Mouse (Mus musculus) MEL (cell line): Measurements from ENCODE around the gene Comt. TPM values are rescaled to one million over a fixed set of nuclear protein-coding genes. Genes with fewer than 3 reads are reported as not detected.

ENCODE experiments used
- DNase-seq: peaks from one replicate; pipeline ENCODE4 v3.0.0; 2011; ENCODE audit warnings: low read depth, low spot score
- H3K27ac ChIP-seq: 2 replicates; pipeline ENCODE4 v1.5.1; 2012; ENCODE audit warnings: low read depth, mild to moderate bottlenecking, control low read depth, low read length, moderate library complexity; ENCODE audit not compliant: control insufficient read depth
- H3K27me3 ChIP-seq, 2 experiments: fragments of 150-350 bp in 1 of 2; sonication (generic) in 1 of 2; 2 replicates each; pipeline ENCODE4 v1.6.1; 2012; ENCODE audit warnings: low read length in 2 of 2, mild to moderate bottlenecking in 2 of 2, improper control_type of control experiment in 1 of 2, moderate library complexity in 1 of 2; ENCODE audit not compliant: insufficient read depth in 2 of 2, control insufficient read depth in 1 of 2
- H3K36me3 ChIP-seq, 2 experiments: 2 replicates each; pipeline ENCODE4 v1.6.1; 2012 to 2014; ENCODE audit warnings: low read length in 2 of 2, improper control_type of control experiment in 1 of 2, inconsistent platforms in 1 of 2, mild to moderate bottlenecking in 1 of 2; ENCODE audit not compliant: insufficient read depth in 2 of 2, control insufficient read depth in 1 of 2
- H3K4me1 ChIP-seq, 2 experiments: fragments of 150-350 bp in 1 of 2; sonication (generic) in 1 of 2; 2 replicates each; pipeline ENCODE4 v1.6.1; 2012; ENCODE audit warnings: low read length in 2 of 2, improper control_type of control experiment in 1 of 2, mild to moderate bottlenecking in 1 of 2; ENCODE audit not compliant: insufficient read depth in 2 of 2, control insufficient read depth in 1 of 2
- H3K4me3 ChIP-seq, 2 experiments: fragments of 150-350 bp in 1 of 2; sonication (generic) in 1 of 2; 2 replicates each; pipeline ENCODE4 v1.5.1; 2012; ENCODE audit warnings: low read depth in 2 of 2, low read length in 2 of 2, mild to moderate bottlenecking in 2 of 2, moderate library complexity in 2 of 2, control low read depth in 1 of 2, improper control_type of control experiment in 1 of 2; ENCODE audit not compliant: control insufficient read depth in 1 of 2, insufficient read depth in 1 of 2
- H3K79me2 ChIP-seq: 2 replicates; pipeline ENCODE4 v1.6.1; 2012; ENCODE audit warnings: mild to moderate bottlenecking, low read length, moderate library complexity; ENCODE audit not compliant: control insufficient read depth, poor library complexity, insufficient read depth
- H3K9ac ChIP-seq: 2 replicates; pipeline ENCODE4 v1.6.1; 2012; ENCODE audit warnings: low read depth, mild to moderate bottlenecking, control low read depth, low read length, moderate library complexity; ENCODE audit not compliant: control insufficient read depth, poor library complexity, severe bottlenecking
- H3K9me3 ChIP-seq: fragments of 150-350 bp; sonication (generic); replicated peaks from 2 replicates; pipeline ENCODE4 v1.6.1; 2012; ENCODE audit warnings: mild to moderate bottlenecking, low read length, improper control_type of control experiment, moderate library complexity; ENCODE audit not compliant: insufficient read depth
- BHLHE40 ChIP-seq: IDR thresholded peaks from 2 replicates; pipeline ENCODE4 v1.6.1; 2012; ENCODE audit warnings: low read depth, mild to moderate bottlenecking, inconsistent platforms, low read length, improper control_type of control experiment, borderline replicate concordance
- CHD1 ChIP-seq: IDR thresholded peaks from 2 replicates; pipeline ENCODE4 v1.6.1; 2012; ENCODE audit warnings: low read depth, mild to moderate bottlenecking, inconsistent platforms, low read length, improper control_type of control experiment
- E2F4 ChIP-seq: IDR thresholded peaks from 2 replicates; pipeline ENCODE4 v1.6.1; 2011; ENCODE audit warnings: low read depth, low read length, improper control_type of control experiment, borderline replicate concordance
- ELF1 ChIP-seq: IDR thresholded peaks from 2 replicates; pipeline ENCODE4 v1.6.1; 2014; ENCODE audit warnings: low read depth, mild to moderate bottlenecking, inconsistent platforms, low read length, improper control_type of control experiment, moderate library complexity
- EP300 ChIP-seq, 2 experiments: IDR thresholded peaks; 2 replicates each; pipeline ENCODE4 v1.6.1; 2011; ENCODE audit warnings: improper control_type of control experiment in 2 of 2, low read length in 2 of 2, low read depth in 1 of 2, mild to moderate bottlenecking in 1 of 2
- JUND ChIP-seq: IDR thresholded peaks from 2 replicates; pipeline ENCODE4 v1.6.1; 2011; ENCODE audit warnings: low read depth, mild to moderate bottlenecking, improper control_type of control experiment, low read length
- KAT2A ChIP-seq: conservative IDR thresholded peaks from 2 replicates; pipeline ENCODE4 v1.6.1; 2012; ENCODE audit warnings: low read depth, low read length, improper control_type of control experiment, inconsistent platforms
- MEF2A ChIP-seq: IDR thresholded peaks from 2 replicates; pipeline ENCODE4 v1.6.1; 2014; ENCODE audit warnings: low read depth, mild to moderate bottlenecking, inconsistent platforms, low read length, improper control_type of control experiment; ENCODE audit not compliant: poor library complexity, insufficient replicate concordance, severe bottlenecking; ENCODE audit errors: extremely low read depth
- MYC ChIP-seq: IDR thresholded peaks from 2 replicates; pipeline ENCODE4 v1.6.1; 2011; ENCODE audit warnings: low read depth, mild to moderate bottlenecking, low read length, improper control_type of control experiment, moderate library complexity
- NELFE ChIP-seq: IDR thresholded peaks from 2 replicates; pipeline ENCODE4 v1.6.1; 2011; ENCODE audit warnings: low read depth, low read length, improper control_type of control experiment
- NRF1 ChIP-seq: IDR thresholded peaks from 2 replicates; pipeline ENCODE4 v1.6.1; 2014; ENCODE audit warnings: low read depth, mild to moderate bottlenecking, inconsistent platforms, low read length, improper control_type of control experiment, moderate library complexity; ENCODE audit not compliant: poor library complexity, insufficient read depth, severe bottlenecking
- POLR2A ChIP-seq, 2 experiments: IDR thresholded peaks; 2 replicates each; pipeline ENCODE4 v1.6.1; 2011 to 2012; ENCODE audit warnings: low read length in 2 of 2, mild to moderate bottlenecking in 2 of 2, control low read depth in 1 of 2, improper control_type of control experiment in 1 of 2, low read depth in 1 of 2, moderate library complexity in 1 of 2; ENCODE audit not compliant: control insufficient read depth in 1 of 2, insufficient read depth in 1 of 2, poor library complexity in 1 of 2
- POLR2AphosphoS2 ChIP-seq: IDR thresholded peaks from 2 replicates; pipeline ENCODE4 v1.6.1; 2011; ENCODE audit warnings: low read length, improper control_type of control experiment
- POLR2AphosphoS5 ChIP-seq: IDR thresholded peaks from 2 replicates; pipeline ENCODE4 v1.6.1; 2012; ENCODE audit warnings: low read depth, borderline replicate concordance, mild to moderate bottlenecking, inconsistent platforms, low read length, moderate library complexity, mixed read lengths
- RAD21 ChIP-seq: IDR thresholded peaks from 2 replicates; pipeline ENCODE4 v1.6.1; 2011; ENCODE audit warnings: mild to moderate bottlenecking, low read depth, low read length, improper control_type of control experiment
- SIN3A ChIP-seq: IDR thresholded peaks from 2 replicates; pipeline ENCODE4 v1.6.1; 2012; ENCODE audit warnings: low read length, improper control_type of control experiment, inconsistent platforms
- SMC3 ChIP-seq: IDR thresholded peaks from 2 replicates; pipeline ENCODE4 v1.6.1; 2011; ENCODE audit warnings: low read depth, low read length, improper control_type of control experiment
- TAL1 ChIP-seq: IDR thresholded peaks from 2 replicates; pipeline ENCODE4 v1.6.1; 2012; ENCODE audit warnings: mild to moderate bottlenecking, inconsistent platforms, low read length, moderate library complexity, mixed read lengths
- TBP ChIP-seq: IDR thresholded peaks from 2 replicates; pipeline ENCODE4 v1.8.0; 2011; ENCODE audit warnings: low read depth, low read length, improper control_type of control experiment
- TCF12 ChIP-seq: IDR thresholded peaks from 2 replicates; pipeline ENCODE4 v1.6.1; 2014; ENCODE audit warnings: low read depth, mild to moderate bottlenecking, inconsistent platforms, low read length, improper control_type of control experiment, moderate library complexity
- UBTF ChIP-seq: IDR thresholded peaks from 2 replicates; pipeline ENCODE4 v1.6.1; 2012; ENCODE audit warnings: low read depth, mild to moderate bottlenecking, inconsistent platforms, low read length, improper control_type of control experiment, moderate library complexity, borderline replicate concordance; ENCODE audit not compliant: insufficient read depth
- USF1 ChIP-seq: IDR thresholded peaks from 2 replicates; pipeline ENCODE4 v1.6.1; 2014; ENCODE audit warnings: low read depth, mild to moderate bottlenecking, inconsistent platforms, low read length, improper control_type of control experiment, moderate library complexity
- ZC3H11A ChIP-seq: IDR thresholded peaks from 2 replicates; pipeline ENCODE4 v1.6.1; 2012; ENCODE audit warnings: low read depth, mild to moderate bottlenecking, inconsistent platforms, low read length, improper control_type of control experiment
- ZMIZ1 ChIP-seq: IDR thresholded peaks from 2 replicates; pipeline ENCODE4 v1.6.1; 2012; ENCODE audit warnings: low read depth, mild to moderate bottlenecking, inconsistent platforms, low read length, improper control_type of control experiment, moderate library complexity
- ZNF384 ChIP-seq: IDR thresholded peaks from 2 replicates; pipeline ENCODE4 v1.6.1; 2012; ENCODE audit warnings: low read depth, mild to moderate bottlenecking, inconsistent platforms, low read length, improper control_type of control experiment
- polyA plus RNA-seq, 2 experiments: library from polyadenylated mRNA; stranded (reverse) in 1 of 2; unstranded in 1 of 2; fragments of >175 nt in 1 of 2; fragments of >200 nt in 1 of 2; gene quantifications; 2 replicates each; pipeline versions ENCODE4 v1.2.1 to v1.2.4; 2012; ENCODE audit warnings: low replicate concordance in 2 of 2, low read depth in 1 of 2; ENCODE audit not compliant: insufficient read length in 2 of 2, insufficient read depth in 1 of 2, missing spikeins in 1 of 2
- total RNA-seq: library from RNA; depleted of rRNA; stranded (reverse); fragments of 300-350 nt; gene quantifications from 2 replicates; pipeline ENCODE4 v1.2.3, GENCODE M21; 2012

Gene Comt
- total and polyA plus RNA-seq, 3 experiments: 62.5 to 71.8 TPM; not detected in 1

DNA sequence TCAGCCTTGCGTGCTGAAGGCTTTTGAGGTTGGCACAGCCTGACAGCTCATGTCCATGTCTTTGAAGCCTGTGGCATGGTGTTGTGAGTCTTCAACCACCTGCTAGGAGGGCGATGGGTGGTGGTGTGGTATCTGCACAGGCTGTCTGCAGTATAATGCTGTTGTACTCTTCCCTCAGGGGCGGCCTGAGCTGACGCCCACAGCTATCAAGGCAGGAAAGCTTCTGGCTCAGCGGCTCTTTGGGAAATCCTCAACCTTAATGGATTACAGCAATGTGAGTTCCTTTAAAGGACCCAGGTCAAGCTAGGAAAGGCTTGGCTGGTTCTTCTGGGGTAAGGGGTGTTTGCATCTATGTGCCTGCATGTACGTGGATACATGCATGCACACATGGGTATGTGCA is 45.3 kb upstream of the Comt start:
- DNase-seq: no peak
- Histone ChIP-seq H3K4me1 (no peaks in the 10 kb centered on the region), H3K79me2 (no peaks in the 10 kb centered on the region), H3K4me3 (no peak overlapping the region), H3K9ac (no peak overlapping the region), H3K27ac (no peak overlapping the region), H3K9me3 (no peaks in the 10 kb centered on the region), H3K27me3 (no peaks in the 10 kb centered on the region), H3K36me3 (peaks cover 0 to 2% of the 10 kb centered on the region in 2 experiments; a peak in 1 of 4 replicates)
- TF ChIP-seq RAD21: no peak
- no peak for TF ChIP-seq NRF1
- TF ChIP-seq ZNF384: no peak
- no peak for TF ChIP-seq JUND
- no peak for TF ChIP-seq USF1
- TF ChIP-seq POLR2AphosphoS5: no peak
- TF ChIP-seq UBTF: no peak
- TF ChIP-seq POLR2AphosphoS2: no peak
- TF ChIP-seq SMC3: no peak
- TF ChIP-seq MEF2A: no peak

DNA sequence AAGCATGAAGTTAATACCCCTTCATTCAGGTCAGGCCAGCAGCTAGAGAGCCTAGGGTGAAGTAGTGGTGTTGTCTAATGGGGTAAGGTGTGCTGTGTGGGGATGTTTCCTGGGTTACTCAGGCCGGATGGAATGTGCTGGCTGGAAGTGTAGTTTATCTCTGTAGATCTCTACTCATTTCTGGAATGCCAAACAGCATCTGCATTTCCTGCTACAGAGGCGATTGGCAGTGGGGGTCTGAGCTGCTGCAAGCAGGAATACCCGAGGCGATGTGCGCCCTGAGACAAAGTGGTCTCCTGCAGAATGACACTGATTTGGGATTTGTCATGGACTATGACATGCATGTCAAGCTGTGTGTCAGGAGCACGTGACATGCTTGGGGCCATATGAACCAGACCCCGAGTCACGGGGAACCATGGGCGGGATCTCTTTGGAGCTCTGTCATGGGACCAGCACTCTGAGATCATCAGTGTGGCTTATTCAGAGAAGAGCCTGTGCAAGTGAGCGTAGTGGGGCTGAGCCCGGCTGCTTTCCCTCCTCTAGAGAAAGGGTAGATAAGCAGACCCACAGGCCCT is 44.8 kb upstream of the Comt start:
- Histone ChIP-seq H3K36me3 (peaks cover 0 to 2% of the 10 kb centered on the region in 2 experiments; a peak in 1 of 4 replicates), H3K79me2 (no peaks in the 10 kb centered on the region)
- no peak for TF ChIP-seq ZC3H11A
- no peak for TF ChIP-seq CHD1
- TF ChIP-seq EP300 (IDR thresholded peaks at IDR 0.05; ENCODE audit: low read depth in 1 of 2, low read length in 2 of 2): no peak
- no peak for TF ChIP-seq NELFE
- no peak for TF ChIP-seq MEF2A
- TF ChIP-seq ELF1: no peak
- TF ChIP-seq ZNF384: no peak
- no peak for TF ChIP-seq TBP
- TF ChIP-seq TCF12: no peak
- no peak for TF ChIP-seq ZMIZ1
- TF ChIP-seq TAL1: no peak
- TF ChIP-seq SIN3A: no peak
- TF ChIP-seq BHLHE40: no peak
- TF ChIP-seq POLR2A (IDR thresholded peaks at IDR 0.05; ENCODE audit: control insufficient read depth in 1 of 2, insufficient read depth in 1 of 2, low read depth in 1 of 2, low read length in 2 of 2, poor library complexity in 1 of 2): no peak
- no peak for TF ChIP-seq KAT2A
- TF ChIP-seq MYC: no peak
- TF ChIP-seq RAD21: no peak
- no peak for TF ChIP-seq E2F4
- TF ChIP-seq SMC3: no peak
- TF ChIP-seq POLR2AphosphoS2: no peak
- TF ChIP-seq, all 39 proteins: peak for 0
- H3K9me3 ChIP-seq: no peaks in the 10 kb centered on the region
- no peak overlapping the region for H3K9ac ChIP-seq
- H3K4me3 ChIP-seq: no peak overlapping the region
- H3K27ac ChIP-seq: no peak overlapping the region
- H3K4me1 ChIP-seq: no peaks in the 10 kb centered on the region
- no peaks in the 10 kb centered on the region for H3K27me3 ChIP-seq
- no peak for DNase-seq
